Mouse (Mus musculus) adrenal gland, adult 18-20 months (tissue): ENCODE results near the gene Afm. TPM values are rescaled to one million over a fixed set of nuclear protein-coding genes. Genes with fewer than 3 reads are reported as not detected.

Experiments
- DNase-seq, 2 experiments: peaks; one replicate each; pipeline ENCODE4 v3.0.0; 2021 to 2022; ENCODE audit warnings: low spot score in 2 of 2
- long read RNA-seq, 2 experiments: library from polyadenylated mRNA; stranded (forward); transcript quantifications; one replicate each; pipeline ENCODE4 v2.0.0; 2021
- total RNA-seq, 2 experiments: library from RNA; stranded (reverse); gene quantifications; 1 replicate in 1 of 2; 2 replicates in 1 of 2; pipeline ENCODE4 v1.2.3; 2021

Afm gene
- total RNA-seq: under 1 TPM in 1 of 2 experiments, not detected in 1; 0.13 TPM
- long read RNA-seq, experiment 1: 0 reads
- long read RNA-seq, experiment 2: 0 reads

DNA sequence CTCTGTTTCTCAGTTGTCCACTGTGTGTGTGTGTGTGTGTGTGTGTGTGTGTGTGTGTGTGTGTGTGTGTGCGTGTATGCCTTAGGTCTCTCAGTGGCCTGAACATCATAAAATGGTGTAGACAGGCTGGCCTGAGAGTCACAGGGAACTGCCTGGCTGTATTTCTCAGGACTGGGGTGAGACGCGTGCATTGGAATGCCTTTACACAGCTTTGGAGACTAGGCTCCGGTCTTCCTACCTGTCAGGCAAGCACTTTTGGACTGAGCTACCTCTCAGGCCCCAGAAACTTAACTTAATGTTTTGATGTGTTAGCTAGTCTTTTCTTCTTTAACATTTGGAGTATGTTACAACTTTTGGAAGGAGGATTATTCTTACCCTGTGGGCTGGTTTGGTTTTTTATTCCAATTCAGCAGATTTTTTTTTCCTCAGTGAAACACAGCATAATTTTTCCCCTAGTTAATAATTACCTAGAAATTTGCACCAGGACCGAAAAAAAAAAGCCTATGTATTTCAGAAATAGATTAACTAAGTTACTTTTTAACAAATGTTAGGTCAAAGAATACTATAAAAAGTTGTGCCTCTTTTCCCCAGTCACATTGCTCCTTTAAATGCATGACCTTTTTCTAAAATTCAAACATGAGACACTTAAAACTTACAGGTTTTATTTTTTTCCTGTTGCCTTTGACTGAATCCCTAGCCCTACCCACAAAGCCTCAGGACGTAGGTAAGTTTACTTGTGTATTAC is at the start of gene Afm:
TSS of gene Afm (plus strand) at position 577 of the 745 bp plus-strand sequence.
- DNase-seq: no peak

- DNase-seq: no peak
These were observed 47.9 kb upstream of the Afm start for GRCm38 (mm10) chr5:90470836-90471235.

DNA sequence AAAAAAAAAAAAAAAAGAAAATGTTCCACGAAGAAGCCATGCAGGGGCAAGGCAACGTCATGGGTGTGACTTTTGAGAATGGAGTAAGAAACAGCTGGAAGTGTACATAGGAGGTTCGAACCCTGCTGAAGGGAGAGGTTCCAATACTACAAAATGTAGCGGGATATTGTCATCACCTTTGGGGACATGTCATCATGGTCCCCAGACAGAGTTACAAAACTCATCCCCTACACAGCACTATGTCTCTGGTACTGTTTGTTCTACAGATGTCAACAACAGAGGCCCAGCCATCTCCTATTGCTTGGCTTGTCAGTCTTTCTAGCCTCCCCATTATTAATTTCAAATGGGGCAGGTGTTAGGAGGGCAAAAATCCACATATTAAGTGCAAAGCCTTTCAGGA is 44.8 kb upstream of the Afm start:
- no peak for DNase-seq

DNA sequence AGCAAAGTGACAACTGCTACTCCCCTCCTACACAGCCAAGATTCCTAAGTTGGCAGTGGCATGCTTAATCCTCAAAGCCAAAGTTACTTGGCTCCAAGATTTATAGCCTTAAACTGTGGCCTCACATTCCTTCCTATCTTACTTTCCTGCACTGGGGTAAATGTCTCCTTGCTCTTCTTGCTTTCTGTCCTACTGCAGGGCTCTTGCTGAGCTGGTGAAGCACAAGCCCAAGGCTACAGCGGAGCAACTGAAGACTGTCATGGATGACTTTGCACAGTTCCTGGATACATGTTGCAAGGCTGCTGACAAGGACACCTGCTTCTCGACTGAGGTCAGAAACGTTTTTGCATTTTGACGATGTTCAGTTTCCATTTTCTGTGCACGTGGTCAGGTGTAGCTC is 44.4 kb upstream of the Afm start:
- no peak for DNase-seq

GRCm38 (mm10) chr5:90476741-90477140 is 42.0 kb upstream of the Afm start:
- no peak for DNase-seq

- no peak for DNase-seq
These were observed 41.2 kb upstream of the Afm start for GRCm38 (mm10) chr5:90477308-90478140.

DNA sequence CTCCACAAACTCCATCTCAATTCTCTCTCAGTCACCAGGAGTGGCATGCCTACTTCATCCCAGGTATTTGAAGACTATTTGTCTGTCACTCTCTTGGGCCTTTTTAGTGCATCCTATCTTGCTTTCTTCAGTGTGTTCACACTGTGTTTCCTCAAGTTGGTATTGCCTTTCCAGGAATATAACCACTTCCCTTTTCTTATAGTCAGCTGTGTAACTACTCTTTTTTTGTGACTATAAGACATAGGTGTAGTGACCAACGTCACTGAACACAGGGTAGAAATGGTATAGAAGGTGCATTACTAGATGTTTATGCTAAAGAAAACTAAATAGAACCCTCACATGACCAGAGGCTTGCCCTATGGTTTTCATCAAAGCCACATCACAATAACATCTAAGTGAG is 39.8 kb upstream of the Afm start:
- DNase-seq: no peak

GRCm38 (mm10) chr5:90485597-90485996 is 33.1 kb upstream of the Afm start:
- DNase-seq: no peak

GRCm38 (mm10) chr5:90488323-90488722 is 30.4 kb upstream of the Afm start:
- DNase-seq: no peak

GRCm38 (mm10) chr5:90490518-90490917 is 28.2 kb upstream of the Afm start, which contains the start of gene Afp:
Gene Afp, plus strand, starts transcription at chr5:90490737.
- no peak for DNase-seq

DNA sequence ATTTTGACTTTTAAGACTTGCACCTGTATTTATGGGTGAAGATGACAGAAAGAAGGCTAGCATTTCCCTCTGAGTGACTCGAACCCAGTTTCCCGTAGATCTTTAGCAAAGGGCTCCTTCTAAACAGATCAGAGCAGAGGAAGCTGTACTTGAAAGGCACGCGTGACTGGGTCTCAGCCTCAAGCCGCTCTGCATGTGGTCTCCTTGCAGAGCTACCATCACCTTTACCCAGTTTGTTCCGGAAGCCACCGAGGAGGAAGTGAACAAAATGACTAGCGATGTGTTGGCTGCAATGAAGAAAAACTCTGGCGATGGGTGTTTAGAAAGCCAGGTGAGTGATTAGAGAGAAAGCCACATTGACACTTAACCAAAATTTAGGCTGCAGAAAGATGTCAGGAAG is 26.3 kb upstream of the Afm start:
- DNase-seq: no peak

DNA sequence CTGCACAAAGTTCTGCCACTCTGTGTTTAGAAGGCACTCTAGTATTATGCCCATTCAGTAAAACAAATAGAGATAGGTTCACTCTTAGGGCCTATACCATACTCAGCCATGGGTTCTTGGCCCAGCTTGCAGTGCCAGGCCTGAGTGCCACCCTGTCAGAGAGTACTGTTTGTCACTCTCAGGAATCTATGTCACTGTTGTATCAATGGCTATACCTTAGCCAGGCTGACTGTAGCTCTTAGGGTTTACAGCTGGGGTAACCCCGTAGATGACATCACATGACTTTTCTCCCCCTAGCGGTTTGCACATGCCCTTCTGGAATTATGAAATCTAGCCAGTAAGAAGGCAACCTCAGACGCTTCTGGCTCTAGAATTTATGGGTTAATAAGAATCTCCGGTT is 24.4 kb upstream of the Afm start:
- no peak for DNase-seq

GRCm38 (mm10) chr5:90499509-90499908 is 19.2 kb upstream of the Afm start:
- no peak for DNase-seq

DNA sequence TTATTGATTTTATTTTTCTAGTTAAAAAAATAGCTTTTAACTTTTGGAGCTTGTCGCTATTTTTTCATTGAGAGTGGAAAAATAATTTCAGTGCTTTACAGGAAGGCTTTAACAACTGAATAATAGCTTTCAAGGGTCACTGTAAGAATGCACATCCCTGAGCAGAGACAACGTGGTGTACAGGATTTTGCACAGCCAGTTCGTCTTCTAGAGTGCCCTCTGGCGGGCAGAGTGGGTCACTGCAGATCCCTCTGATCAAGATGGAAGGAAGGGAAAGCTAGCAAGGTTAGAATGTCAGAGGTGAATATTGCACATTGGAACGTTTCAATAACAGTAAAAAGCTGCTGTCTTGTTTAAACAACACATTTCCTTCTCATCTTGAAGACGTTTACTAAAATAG is 18.0 kb upstream of the Afm start:
- peak; percentile 68 to 80 for DNase-seq

DNA sequence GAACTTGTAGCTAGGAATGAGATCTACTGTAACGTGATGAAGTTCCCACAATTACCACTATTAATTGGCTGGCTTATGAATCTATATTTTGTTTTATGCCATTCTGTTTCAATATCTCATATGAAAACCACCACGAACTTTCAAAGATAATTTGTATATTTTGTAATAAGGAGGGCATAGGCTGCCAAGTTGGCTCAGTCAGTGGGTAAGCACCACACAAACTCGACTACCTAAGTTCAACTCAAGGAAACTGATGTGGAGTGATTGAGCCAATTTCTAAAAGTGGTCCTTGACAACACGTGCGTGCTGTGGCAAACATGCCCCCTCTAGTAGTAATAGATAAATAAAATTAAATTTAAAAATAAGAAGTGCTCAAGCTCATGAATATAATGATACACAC is 17.0 kb upstream of the Afm start:
- no peak for DNase-seq

DNA sequence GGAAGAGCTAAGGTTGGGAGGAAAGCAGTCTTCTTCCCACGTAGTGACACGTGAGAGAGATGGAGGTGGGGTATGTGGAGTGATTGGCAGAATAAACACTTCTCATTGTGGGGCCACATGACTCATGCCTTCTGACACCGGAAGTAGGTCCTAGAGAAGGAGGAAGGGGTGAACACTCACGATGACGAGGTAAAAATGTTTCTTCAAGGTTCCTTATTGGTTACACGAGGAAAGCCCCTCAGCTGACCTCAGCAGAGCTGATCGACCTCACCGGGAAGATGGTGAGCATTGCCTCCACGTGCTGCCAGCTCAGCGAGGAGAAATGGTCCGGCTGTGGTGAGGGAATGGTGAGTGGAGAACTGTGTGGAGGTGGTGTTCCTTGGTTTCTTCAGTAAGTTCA is 14.0 kb upstream of the Afm start:
- no peak for DNase-seq

DNA sequence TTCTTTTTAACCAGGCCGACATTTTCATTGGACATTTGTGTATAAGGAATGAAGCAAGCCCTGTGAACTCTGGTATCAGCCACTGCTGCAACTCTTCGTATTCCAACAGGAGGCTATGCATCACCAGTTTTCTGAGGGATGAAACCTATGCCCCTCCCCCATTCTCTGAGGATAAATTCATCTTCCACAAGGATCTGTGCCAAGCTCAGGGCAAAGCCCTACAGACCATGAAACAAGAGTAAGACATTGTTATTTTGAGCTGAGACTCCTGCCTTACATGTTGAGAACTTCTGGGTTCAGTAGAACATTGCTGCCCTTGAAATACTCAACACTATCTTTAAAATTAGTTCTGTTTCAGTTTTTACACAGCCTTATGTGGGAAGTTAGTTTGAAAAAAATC is 12.2 kb upstream of the Afm start:
- no peak for DNase-seq

DNA sequence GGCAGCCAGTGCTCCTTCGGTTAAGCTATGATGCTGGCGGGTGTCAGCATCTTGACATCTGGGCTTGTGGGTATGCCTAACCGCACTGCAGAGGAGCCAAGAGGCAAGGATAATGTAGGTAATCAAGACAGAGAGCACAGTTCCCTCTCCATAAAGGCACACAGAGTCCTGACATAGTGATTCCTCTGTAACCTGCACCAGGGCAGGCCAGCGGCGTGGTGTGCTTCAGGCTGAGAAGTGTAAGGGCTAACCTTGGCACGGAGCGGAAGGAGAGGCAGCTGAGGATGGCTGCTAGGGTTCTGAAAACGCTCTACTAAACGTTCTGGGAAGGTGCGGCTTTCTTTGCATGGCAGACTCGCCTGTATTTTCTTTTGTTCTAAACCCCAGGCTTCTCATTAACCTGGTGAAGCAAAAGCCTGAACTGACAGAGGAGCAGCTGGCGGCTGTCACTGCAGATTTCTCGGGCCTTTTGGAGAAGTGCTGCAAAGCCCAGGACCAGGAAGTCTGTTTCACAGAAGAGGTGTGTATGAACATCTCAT is 11.3 kb upstream of the Afm start:
- DNase-seq: no peak

DNA sequence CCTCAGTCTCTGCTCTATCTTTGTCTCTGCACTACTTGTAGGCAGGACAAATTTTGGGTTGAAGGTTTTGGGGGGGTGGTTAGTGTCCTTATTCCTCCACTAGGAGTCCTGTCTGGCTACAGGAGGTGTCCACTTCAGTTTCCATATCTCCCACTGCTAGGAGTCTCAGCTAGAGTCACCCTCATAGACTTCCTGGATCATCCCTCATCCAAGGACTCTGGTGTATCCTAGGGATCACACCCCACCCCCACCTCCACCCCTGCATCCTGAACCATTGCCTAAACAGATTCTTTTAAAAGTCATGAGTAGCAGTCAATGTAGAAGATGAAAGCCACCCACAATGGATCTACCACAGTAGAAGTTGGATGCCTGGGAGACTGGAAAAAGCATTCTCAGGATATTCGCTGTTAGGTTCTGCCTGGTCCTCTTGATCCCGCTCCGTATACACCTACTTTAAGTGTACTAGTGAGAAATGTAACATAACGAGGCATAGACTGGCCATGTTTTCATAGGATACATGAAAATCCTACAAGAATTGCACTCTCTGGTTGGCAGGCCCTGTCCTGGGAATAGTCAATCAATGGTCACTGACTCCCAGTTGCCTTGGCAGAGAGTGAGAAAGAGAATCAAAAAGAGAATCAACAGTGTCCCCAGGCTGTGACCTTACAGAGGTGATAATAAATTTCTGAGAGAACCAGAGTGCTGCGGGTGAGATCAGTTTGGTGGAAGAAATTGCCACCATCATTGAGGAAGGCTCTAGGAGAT is 8.7 kb upstream of the Afm start:
- DNase-seq: no peak

DNA sequence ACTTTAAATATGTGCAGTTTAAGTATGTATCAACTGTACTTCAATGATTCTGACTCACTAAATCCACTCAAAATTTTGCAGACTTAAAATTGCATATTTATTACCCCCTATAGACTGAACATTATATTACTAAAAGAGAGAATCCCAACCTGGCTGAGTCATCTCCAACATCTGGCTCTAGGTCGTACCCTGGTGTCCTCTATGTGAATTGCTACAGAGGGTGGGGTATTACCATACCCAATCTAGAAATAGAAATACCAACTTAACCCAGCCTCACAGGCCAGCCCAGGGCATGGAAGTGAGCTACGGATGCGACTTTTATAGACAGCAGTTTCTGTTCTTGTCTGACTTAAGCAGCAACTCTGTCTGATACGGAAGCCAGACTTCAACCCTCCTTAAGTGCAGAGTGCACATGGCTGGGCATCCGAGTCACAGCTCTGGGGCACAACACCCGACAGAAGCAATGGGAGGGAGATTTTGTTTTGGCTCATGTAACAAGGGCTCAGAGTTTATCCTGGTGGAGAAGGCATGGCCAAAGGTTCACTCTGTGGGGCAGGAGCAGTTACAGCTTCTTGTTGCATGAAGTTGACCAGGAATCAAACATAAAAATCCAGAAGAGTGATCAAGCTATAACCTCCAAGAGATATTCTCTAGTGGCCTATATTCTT is 6.3 kb upstream of the Afm start:
- no peak for DNase-seq

DNA sequence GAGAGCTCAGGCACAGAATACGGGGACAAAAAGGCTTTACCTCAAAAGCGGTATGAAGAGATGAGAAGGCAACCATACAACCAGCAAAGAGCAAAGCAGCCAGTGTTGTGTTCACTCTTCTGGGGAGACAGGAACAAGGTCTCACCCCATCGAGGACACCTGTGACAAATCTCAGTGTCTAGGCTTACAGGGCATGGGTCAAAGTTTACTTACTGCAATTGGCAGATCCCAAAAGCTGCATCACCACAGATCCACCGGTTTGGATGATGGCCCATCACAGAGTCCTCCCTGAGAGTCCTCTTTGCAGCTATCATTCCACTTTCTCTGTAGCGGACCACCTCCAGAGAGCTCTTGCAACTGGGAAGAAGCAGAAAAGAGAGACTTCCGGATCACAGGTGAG is 3.2 kb upstream of the Afm start:
- no peak for DNase-seq
